Mouse (Mus musculus) hindbrain, postnatal 0 days (tissue): Measurements from ENCODE around the gene Tbc1d1. TPM values are rescaled to one million over a fixed set of nuclear protein-coding genes. Genes with fewer than 3 reads are reported as not detected.
A peak's percentile ranks its signal among the peaks of the same experiment; 100 is the strongest.

Source experiments
- ATAC-seq: fragments of 200-750 bp; cut with Nextera tagmentation; 2 replicates; pipeline ENCODE4 v1.8.0; 2017; ENCODE audit warnings: mild to moderate bottlenecking, moderate TSS enrichment, moderate library complexity
- DNase-seq: peaks from one replicate; pipeline ENCODE4 v3.0.0-alpha.2; 2015; ENCODE audit warnings: low spot score
- H3K27ac ChIP-seq: fragments of 300-500 bp; sonication (generic); 2 replicates; pipeline ENCODE4 v1.5.1; 2014; ENCODE audit warnings: mild to moderate bottlenecking
- H3K27me3 ChIP-seq: fragments of 300-500 bp; sonication (generic); 2 replicates; pipeline ENCODE4 v1.6.1; 2014; ENCODE audit warnings: low read length, mixed read lengths; ENCODE audit not compliant: insufficient read depth
- H3K36me3 ChIP-seq: fragments of 300-500 bp; sonication (generic); 2 replicates; pipeline ENCODE4 v1.6.1; 2014; ENCODE audit warnings: low read length, mixed read lengths; ENCODE audit not compliant: insufficient read depth
- H3K4me1 ChIP-seq: fragments of 300-500 bp; sonication (generic); 2 replicates; pipeline ENCODE4 v1.6.1; 2014; ENCODE audit warnings: antibody characterized with exemption, low read length, mixed read lengths; ENCODE audit not compliant: insufficient read depth
- H3K4me2 ChIP-seq: fragments of 300-500 bp; sonication (generic); 2 replicates; pipeline ENCODE4 v1.6.1; 2014; ENCODE audit warnings: low read depth, mild to moderate bottlenecking, low read length, moderate library complexity, mixed read lengths
- H3K4me3 ChIP-seq: fragments of 300-500 bp; sonication (generic); 2 replicates; pipeline ENCODE4 v1.5.1; 2014; ENCODE audit warnings: low read length
- H3K9ac ChIP-seq: fragments of 300-500 bp; sonication (generic); replicated peaks from 2 replicates; pipeline ENCODE4 v1.6.1; 2014; ENCODE audit warnings: mild to moderate bottlenecking, low read length, moderate library complexity, mixed read lengths
- H3K9me3 ChIP-seq: fragments of 300-500 bp; sonication (generic); 2 replicates; pipeline ENCODE4 v1.6.1; 2016; ENCODE audit warnings: low read length, mixed read lengths
- CTCF ChIP-seq: IDR thresholded peaks from 2 replicates; pipeline ENCODE4 v1.5.1; 2016; ENCODE audit warnings: antibody characterized with exemption, control low read depth, low read depth
- WGBS: fragments of 180-500 bp; shearing (Covaris S2); extraction: QIAGEN DNeasy Blood & Tissue Kit; methylation state at CpG from one replicate; pipeline ENCODE4 v1.1.7; 2014; 5-methylcytosine and 5-hydroxymethylcytosine counted together
- polyA plus RNA-seq: library from polyadenylated mRNA; unstranded; fragments of >200 nt; fragmentation: Nextera tagmentation; extraction: Ambion mirVana; gene quantifications from 2 replicates; pipeline ENCODE4 v1.2.1, GENCODE M21; 2015
- total RNA-seq: library from RNA; depleted of rRNA; stranded (reverse); fragments of >200 nt; gene quantifications from 2 replicates; pipeline ENCODE4 v1.2.3, GENCODE M21; 2014

Gene Tbc1d1
- total and polyA plus RNA-seq, 2 experiments from 2014 or later, result 7.2 to 19.2 TPM

GRCm38 (mm10) chr5:64234269-64234985, 78.3 kb downstream of the Tbc1d1 start:
- no peaks in the 10 kb centered on the region for H3K27me3 ChIP-seq
- no peak overlapping the region for H3K27ac ChIP-seq
- no peaks in the 10 kb centered on the region for H3K9me3 ChIP-seq
- H3K4me2 ChIP-seq, result no peak overlapping the region
- ATAC-seq (no peak), DNase-seq (no peak)
- H3K4me1 ChIP-seq, result no peaks in the 10 kb centered on the region
- no peak for TF ChIP-seq CTCF
- H3K4me3 ChIP-seq, result no peak overlapping the region
- 77% methylated on average over 8 of the region's 8 CpGs for WGBS
- H3K9ac ChIP-seq, result no peak overlapping the region
- no peaks in the 10 kb centered on the region for H3K36me3 ChIP-seq

- DNase-seq (no peak), ATAC-seq (no peak)
- 68% methylated on average over 3 of the region's 3 CpGs for WGBS
- Histone ChIP-seq H3K36me3 (no peaks in the 10 kb centered on the region), H3K9ac (no peak overlapping the region), H3K4me1 (no peaks in the 10 kb centered on the region), H3K27me3 (no peaks in the 10 kb centered on the region), H3K4me3 (no peak overlapping the region), H3K27ac (no peak overlapping the region), H3K4me2 (no peak overlapping the region), H3K9me3 (no peaks in the 10 kb centered on the region)
- no peak for TF ChIP-seq CTCF
These were observed 79.1 kb downstream of the Tbc1d1 start for GRCm38 (mm10) chr5:64235250-64235649.

- DNase-seq (no peak), ATAC-seq (no peak)
- Histone ChIP-seq H3K9me3 (no peaks in the 10 kb centered on the region), H3K9ac (no peak overlapping the region), H3K4me1 (no peaks in the 10 kb centered on the region), H3K27me3 (no peaks in the 10 kb centered on the region), H3K4me2 (no peak overlapping the region), H3K36me3 (no peaks in the 10 kb centered on the region), H3K4me3 (no peak overlapping the region), H3K27ac (no peak overlapping the region)
- WGBS, result 65% methylated on average over 7 of the region's 7 CpGs
- TF ChIP-seq CTCF, result no peak
These were observed 80.5 kb downstream of the Tbc1d1 start for GRCm38 (mm10) chr5:64236561-64236960.

GRCm38 (mm10) chr5:64237263-64237662, 81.2 kb downstream of the Tbc1d1 start:
- DNase-seq (no peak), ATAC-seq (no peak)
- no peaks in the 10 kb centered on the region for H3K4me1 ChIP-seq
- H3K9ac ChIP-seq, result no peak overlapping the region
- H3K4me3 ChIP-seq, result no peak overlapping the region
- no peak overlapping the region for H3K27ac ChIP-seq
- TF ChIP-seq CTCF, result no peak
- H3K9me3 ChIP-seq, result no peaks in the 10 kb centered on the region
- H3K36me3 ChIP-seq, result no peaks in the 10 kb centered on the region
- H3K27me3 ChIP-seq, result no peaks in the 10 kb centered on the region
- WGBS, result 51% methylated on average over 1 of the region's 1 CpGs
- H3K4me2 ChIP-seq, result no peak overlapping the region

- Histone ChIP-seq H3K9ac (no peak overlapping the region), H3K4me1 (no peaks in the 10 kb centered on the region)
- WGBS, result 72% methylated on average over 3 of the region's 3 CpGs
These were observed 81.6 kb downstream of the Tbc1d1 start for GRCm38 (mm10) chr5:64237693-64238092.

GRCm38 (mm10) chr5:64238894-64239652, 83.0 kb downstream of the Tbc1d1 start:
- peak; percentile 17; the same call in 1 of the 2 replicates for TF ChIP-seq CTCF
- Histone ChIP-seq H3K4me1 (peaks cover 8% of the 10 kb centered on the region), H3K9ac (no peak overlapping the region), H3K4me3 (no peak overlapping the region), H3K9me3 (no peaks in the 10 kb centered on the region), H3K36me3 (no peaks in the 10 kb centered on the region), H3K27me3 (no peaks in the 10 kb centered on the region), H3K27ac (no peak overlapping the region), H3K4me2 (no peak overlapping the region)
- no peak for ATAC-seq
- DNase-seq, result no peak
- WGBS, result 93% methylated on average over 3 of the region's 3 CpGs

More at GRCm38 (mm10) chr5:64237693-64238092, 81.6 kb downstream of the Tbc1d1 start:
- ATAC-seq (no peak), DNase-seq (no peak)
- Histone ChIP-seq H3K27ac (no peak overlapping the region), H3K9me3 (no peaks in the 10 kb centered on the region), H3K4me2 (no peak overlapping the region), H3K36me3 (no peaks in the 10 kb centered on the region), H3K4me3 (no peak overlapping the region), H3K27me3 (no peaks in the 10 kb centered on the region)
- TF ChIP-seq CTCF, result no peak
